Mouse (Mus musculus) MEL (cell line): Measurements from ENCODE around the gene Tmem161a.

Experiments
- CTCF ChIP-seq, 3 experiments: IDR thresholded peaks in 2 of 3; conservative IDR thresholded peaks in 1 of 3; 2 replicates each; pipeline ENCODE4 v1.5.1; 2011 to 2012; ENCODE audit warnings: low read length in 3 of 3, low read depth in 2 of 3, mild to moderate bottlenecking in 2 of 3, improper control_type of control experiment in 1 of 3, inconsistent platforms in 1 of 3, mixed read lengths in 1 of 3, moderate library complexity in 1 of 3; ENCODE audit not compliant: control insufficient read depth in 1 of 3, insufficient read depth in 1 of 3, poor library complexity in 1 of 3, severe bottlenecking in 1 of 3
- EP300 ChIP-seq, 2 experiments: IDR thresholded peaks; 2 replicates each; pipeline ENCODE4 v1.6.1; 2011; ENCODE audit warnings: improper control_type of control experiment in 2 of 2, low read length in 2 of 2, low read depth in 1 of 2, mild to moderate bottlenecking in 1 of 2
- ETS1 ChIP-seq: IDR thresholded peaks from 2 replicates; pipeline ENCODE4 v1.6.1; 2012; ENCODE audit warnings: low read depth, mild to moderate bottlenecking, inconsistent platforms, low read length, improper control_type of control experiment, moderate library complexity
- KAT2A ChIP-seq: conservative IDR thresholded peaks from 2 replicates; pipeline ENCODE4 v1.6.1; 2012; ENCODE audit warnings: low read depth, low read length, improper control_type of control experiment, inconsistent platforms
- MAZ ChIP-seq: IDR thresholded peaks from 2 replicates; pipeline ENCODE4 v1.6.1; 2012; ENCODE audit warnings: low read depth, mild to moderate bottlenecking, inconsistent platforms, low read length, improper control_type of control experiment
- MXI1 ChIP-seq: IDR thresholded peaks from 2 replicates; pipeline ENCODE4 v1.6.1; 2011; ENCODE audit warnings: mild to moderate bottlenecking, low read depth, low read length, improper control_type of control experiment
- NRF1 ChIP-seq: IDR thresholded peaks from 2 replicates; pipeline ENCODE4 v1.6.1; 2014; ENCODE audit warnings: low read depth, mild to moderate bottlenecking, inconsistent platforms, low read length, improper control_type of control experiment, moderate library complexity; ENCODE audit not compliant: poor library complexity, insufficient read depth, severe bottlenecking
- POLR2A ChIP-seq, 2 experiments: IDR thresholded peaks; 2 replicates each; pipeline ENCODE4 v1.6.1; 2011 to 2012; ENCODE audit warnings: low read length in 2 of 2, mild to moderate bottlenecking in 2 of 2, control low read depth in 1 of 2, improper control_type of control experiment in 1 of 2, low read depth in 1 of 2, moderate library complexity in 1 of 2; ENCODE audit not compliant: control insufficient read depth in 1 of 2, insufficient read depth in 1 of 2, poor library complexity in 1 of 2
- SMC3 ChIP-seq: IDR thresholded peaks from 2 replicates; pipeline ENCODE4 v1.6.1; 2011; ENCODE audit warnings: low read depth, low read length, improper control_type of control experiment
- TCF12 ChIP-seq: IDR thresholded peaks from 2 replicates; pipeline ENCODE4 v1.6.1; 2014; ENCODE audit warnings: low read depth, mild to moderate bottlenecking, inconsistent platforms, low read length, improper control_type of control experiment, moderate library complexity
- UBTF ChIP-seq: IDR thresholded peaks from 2 replicates; pipeline ENCODE4 v1.6.1; 2012; ENCODE audit warnings: low read depth, mild to moderate bottlenecking, inconsistent platforms, low read length, improper control_type of control experiment, moderate library complexity, borderline replicate concordance; ENCODE audit not compliant: insufficient read depth
- USF1 ChIP-seq: IDR thresholded peaks from 2 replicates; pipeline ENCODE4 v1.6.1; 2014; ENCODE audit warnings: low read depth, mild to moderate bottlenecking, inconsistent platforms, low read length, improper control_type of control experiment, moderate library complexity
- USF2 ChIP-seq, 2 experiments: IDR thresholded peaks; 2 replicates each; pipeline ENCODE4 v1.6.1; 2011 to 2012; ENCODE audit warnings: improper control_type of control experiment in 2 of 2, low read length in 2 of 2, borderline replicate concordance in 1 of 2, inconsistent platforms in 1 of 2, low read depth in 1 of 2, mild to moderate bottlenecking in 1 of 2; ENCODE audit not compliant: insufficient read depth in 1 of 2
- ZC3H11A ChIP-seq: IDR thresholded peaks from 2 replicates; pipeline ENCODE4 v1.6.1; 2012; ENCODE audit warnings: low read depth, mild to moderate bottlenecking, inconsistent platforms, low read length, improper control_type of control experiment

GRCm38 (mm10) chr8:70201417-70201816 lies 29.3 kb downstream of the Tmem161a start:
- TF ChIP-seq CTCF (IDR thresholded peaks at IDR 0.05 in 2 of 3, conservative IDR thresholded peaks at IDR 0.05 in 1 of 3; ENCODE audit: control insufficient read depth in 1 of 3, insufficient read depth in 1 of 3, low read depth in 2 of 3, low read length in 3 of 3, poor library complexity in 1 of 3, severe bottlenecking in 1 of 3) (no peak), KAT2A (no peak), ZC3H11A (no peak), NRF1 (no peak), MXI1 (no peak; the same call in 1 of the 2 replicates), USF2 (IDR thresholded peaks at IDR 0.05; ENCODE audit: borderline replicate concordance in 1 of 2, insufficient read depth in 1 of 2, low read depth in 1 of 2, low read length in 2 of 2) (no peak), EP300 (IDR thresholded peaks at IDR 0.05; ENCODE audit: low read depth in 1 of 2, low read length in 2 of 2) (peak; percentile 65 to 78; a peak in 3 of 4 replicates), TCF12 (peak; percentile 88), USF1 (no peak), ETS1 (peak; percentile 52; the same call in 1 of the 2 replicates), MAZ (no peak), POLR2A (IDR thresholded peaks at IDR 0.05; ENCODE audit: control insufficient read depth in 1 of 2, insufficient read depth in 1 of 2, low read depth in 1 of 2, low read length in 2 of 2, poor library complexity in 1 of 2) (no peak), SMC3 (no peak), UBTF (no peak)
